Mouse (Mus musculus) liver, embryonic 15.5 days (tissue): ENCODE measurements around the gene Btnl1. TPM values are rescaled to one million over a fixed set of nuclear protein-coding genes. Genes with fewer than 3 reads are reported as not detected.

ENCODE experiments used
- ATAC-seq: fragments of 200-750 bp; cut with Nextera tagmentation; 2 replicates; pipeline ENCODE4 v1.8.0; 2017; ENCODE audit warnings: moderate number of reproducible peaks, mild to moderate bottlenecking, moderate library complexity; ENCODE audit not compliant: insufficient read depth
- H3K27ac ChIP-seq: fragments of 300-500 bp; sonication (generic); replicated peaks from 2 replicates; pipeline ENCODE4 v1.5.1; 2015; ENCODE audit warnings: mild to moderate bottlenecking, inconsistent platforms
- H3K27me3 ChIP-seq: fragments of 300-500 bp; sonication (generic); 2 replicates; pipeline ENCODE4 v1.6.1; 2015; ENCODE audit warnings: mild to moderate bottlenecking, inconsistent platforms
- H3K36me3 ChIP-seq: fragments of 300-500 bp; sonication (generic); replicated peaks from 2 replicates; pipeline ENCODE4 v1.6.1; 2015; ENCODE audit warnings: moderate library complexity, mild to moderate bottlenecking, inconsistent platforms
- H3K4me1 ChIP-seq: fragments of 300-500 bp; sonication (generic); replicated peaks from 2 replicates; pipeline ENCODE4 v1.6.1; 2015; ENCODE audit warnings: inconsistent platforms
- H3K4me2 ChIP-seq: fragments of 300-500 bp; sonication (generic); 2 replicates; pipeline ENCODE4 v1.6.1; 2015; ENCODE audit warnings: moderate library complexity, mild to moderate bottlenecking, inconsistent platforms
- H3K4me3 ChIP-seq: fragments of 300-500 bp; sonication (generic); replicated peaks from 2 replicates; pipeline ENCODE4 v1.5.1; 2015; ENCODE audit warnings: mild to moderate bottlenecking, inconsistent platforms
- H3K9ac ChIP-seq: fragments of 300-500 bp; sonication (generic); 2 replicates; pipeline ENCODE4 v1.6.1; 2015; ENCODE audit warnings: moderate library complexity, mild to moderate bottlenecking, inconsistent platforms
- H3K9me3 ChIP-seq: fragments of 300-500 bp; sonication (generic); replicated peaks from 2 replicates; pipeline ENCODE4 v1.6.1; 2016; ENCODE audit warnings: inconsistent platforms
- WGBS: fragments of 180-500 bp; shearing (Covaris S2); methylation state at CpG from one replicate; pipeline ENCODE4 v1.1.7; 2015; ENCODE audit warnings: mixed read lengths; ENCODE audit not compliant: insufficient replicate concordance; 5-methylcytosine and 5-hydroxymethylcytosine counted together
- polyA plus RNA-seq: library from polyadenylated mRNA; unstranded; fragments of >200 nt; fragmentation: Nextera tagmentation; extraction: Ambion mirVana; gene quantifications from 2 replicates; pipeline ENCODE4 v1.2.1, GENCODE M21; 2015

The Btnl1 gene
- polyA plus RNA-seq, 1 experiment from 2014 or later = not detected

- H3K4me3 ChIP-seq = no peak overlapping the region
- H3K4me1 ChIP-seq = no peaks in the 10 kb centered on the region
- H3K9me3 ChIP-seq = no peaks in the 10 kb centered on the region
- H3K9ac ChIP-seq = no peak overlapping the region
- 15% methylated on average over 2 of the region's 2 CpGs for WGBS
- no peak overlapping the region for H3K27ac ChIP-seq
- no peak overlapping the region for H3K4me2 ChIP-seq
- no peak for ATAC-seq
- peaks cover 10% of the 10 kb centered on the region for H3K27me3 ChIP-seq
- no peaks in the 10 kb centered on the region for H3K36me3 ChIP-seq
Observed at GRCm38 (mm10) chr17:34386656-34387055, 9.7 kb downstream of the Btnl1 start.

- H3K4me3 ChIP-seq = no peak overlapping the region
- peaks cover 20% of the 10 kb centered on the region for H3K27me3 ChIP-seq
- WGBS = 20% methylated on average over 4 of the region's 4 CpGs
- H3K36me3 ChIP-seq = no peaks in the 10 kb centered on the region
- H3K27ac ChIP-seq = no peak overlapping the region
- no peak overlapping the region for H3K9ac ChIP-seq
- no peaks in the 10 kb centered on the region for H3K9me3 ChIP-seq
- ATAC-seq = no peak
- no peak overlapping the region for H3K4me2 ChIP-seq
- H3K4me1 ChIP-seq = no peaks in the 10 kb centered on the region
Observed at GRCm38 (mm10) chr17:34388513-34388912, 11.6 kb downstream of the Btnl1 start.

GRCm38 (mm10) chr17:34391507-34391906, 14.6 kb downstream of the Btnl1 start:
- WGBS = 33% methylated on average over 7 of the region's 7 CpGs
- no peak overlapping the region for H3K9ac ChIP-seq
- peaks cover 20% of the 10 kb centered on the region for H3K27me3 ChIP-seq
- no peak overlapping the region for H3K4me3 ChIP-seq
- H3K27ac ChIP-seq = no peak overlapping the region
- H3K4me2 ChIP-seq = no peak overlapping the region
- no peak for ATAC-seq
- no peaks in the 10 kb centered on the region for H3K4me1 ChIP-seq
- H3K36me3 ChIP-seq = no peaks in the 10 kb centered on the region
- no peaks in the 10 kb centered on the region for H3K9me3 ChIP-seq

GRCm38 (mm10) chr17:34392321-34392720, 15.4 kb downstream of the Btnl1 start:
- 0 out of 2 replicates have a peak overlapping the region, but pooled peaks have one; percentile 5 for H3K4me3 ChIP-seq
- peaks cover 20% of the 10 kb centered on the region for H3K27me3 ChIP-seq
- ATAC-seq = no peak
- H3K4me1 ChIP-seq = no peaks in the 10 kb centered on the region
- H3K9ac ChIP-seq = no peak overlapping the region
- no peaks in the 10 kb centered on the region for H3K36me3 ChIP-seq
- no peak overlapping the region for H3K27ac ChIP-seq
- 1% methylated on average over 24 of the region's 24 CpGs for WGBS
- peak overlapping the region; percentile 49 for H3K4me2 ChIP-seq
- no peaks in the 10 kb centered on the region for H3K9me3 ChIP-seq

GRCm38 (mm10) chr17:34397357-34397756, 20.4 kb downstream of the Btnl1 start:
- no peak overlapping the region for H3K27ac ChIP-seq
- no peaks in the 10 kb centered on the region for H3K9me3 ChIP-seq
- H3K36me3 ChIP-seq = no peaks in the 10 kb centered on the region
- H3K27me3 ChIP-seq = peaks cover 25% of the 10 kb centered on the region
- no peak overlapping the region for H3K4me3 ChIP-seq
- WGBS = 52% methylated on average over 5 of the region's 5 CpGs
- H3K4me1 ChIP-seq = 0 out of 2 replicates have a peak, but pooled peaks cover 4% of the 10 kb centered on the region
- H3K4me2 ChIP-seq = no peak overlapping the region
- no peak overlapping the region for H3K9ac ChIP-seq
- ATAC-seq = no peak

GRCm38 (mm10) chr17:34398058-34398710, 21.3 kb downstream of the Btnl1 start:
- Histone ChIP-seq H3K4me3 (peak overlapping the region; percentile 50), H3K4me2 (peak overlapping the region; percentile 74), H3K9ac (no peak overlapping the region), H3K9me3 (no peaks in the 10 kb centered on the region), H3K4me1 (0 out of 2 replicates have a peak, but pooled peaks cover 4% of the 10 kb centered on the region), H3K36me3 (no peaks in the 10 kb centered on the region), H3K27ac (no peak overlapping the region), H3K27me3 (peaks cover 23% of the 10 kb centered on the region)
- WGBS = 8% methylated on average over 9 of the region's 9 CpGs
- ATAC-seq = no peak

- peaks cover 23% of the 10 kb centered on the region for H3K27me3 ChIP-seq
- H3K4me1 ChIP-seq = 0 out of 2 replicates have a peak, but pooled peaks cover 4% of the 10 kb centered on the region
- H3K9me3 ChIP-seq = no peaks in the 10 kb centered on the region
- peak within 1 kb of the TSS; percentile 74 for H3K4me2 ChIP-seq
- WGBS = 7% methylated on average over 34 of the region's 34 CpGs
- no peak within 1 kb of the TSS for H3K27ac ChIP-seq
- peak within 1 kb of the TSS; percentile 50 for H3K4me3 ChIP-seq
- ATAC-seq = peak; percentile 64
- peak within 1 kb of the TSS; percentile 37; the same call in 1 of the 2 replicates for H3K9ac ChIP-seq
- no peaks in the 10 kb centered on the region for H3K36me3 ChIP-seq
Observed at GRCm38 (mm10) chr17:34398711-34399393, 21.9 kb downstream of the Btnl1 start, which contains the start of gene BC051142. Gene BC051142, plus strand, starts transcription at chr17:34398820.

- Histone ChIP-seq H3K9ac (no peak overlapping the region), H3K27me3 (peaks cover 23% of the 10 kb centered on the region), H3K9me3 (no peaks in the 10 kb centered on the region), H3K4me3 (no peak overlapping the region), H3K27ac (no peak overlapping the region), H3K4me1 (0 out of 2 replicates have a peak, but pooled peaks cover 4% of the 10 kb centered on the region), H3K36me3 (no peaks in the 10 kb centered on the region), H3K4me2 (peak overlapping the region; percentile 74; the same call in 1 of the 2 replicates)
- ATAC-seq = no peak
- 47% methylated on average over 4 of the region's 4 CpGs for WGBS
Observed at GRCm38 (mm10) chr17:34399394-34399715, 22.4 kb downstream of the Btnl1 start.

GRCm38 (mm10) chr17:34411117-34411516, 34.2 kb downstream of the Btnl1 start:
- Histone ChIP-seq H3K36me3 (no peaks in the 10 kb centered on the region), H3K27me3 (0 out of 2 replicates have a peak, but pooled peaks cover 3% of the 10 kb centered on the region), H3K4me2 (no peak overlapping the region), H3K27ac (no peak overlapping the region), H3K4me1 (no peaks in the 10 kb centered on the region), H3K9me3 (no peaks in the 10 kb centered on the region), H3K9ac (no peak overlapping the region), H3K4me3 (no peak overlapping the region)
- no peak for ATAC-seq
- WGBS = 17% methylated on average over 6 of the region's 6 CpGs

- WGBS = 37% methylated on average over 7 of the region's 7 CpGs
- no peaks in the 10 kb centered on the region for H3K4me1 ChIP-seq
- H3K9me3 ChIP-seq = no peaks in the 10 kb centered on the region
- H3K4me3 ChIP-seq = no peak overlapping the region
- H3K27ac ChIP-seq = no peak overlapping the region
- no peak overlapping the region for H3K9ac ChIP-seq
- no peak overlapping the region for H3K4me2 ChIP-seq
- peaks cover 4% of the 10 kb centered on the region; the same call in 1 of the 2 replicates for H3K27me3 ChIP-seq
- ATAC-seq = no peak
- H3K36me3 ChIP-seq = no peaks in the 10 kb centered on the region
Observed at GRCm38 (mm10) chr17:34420014-34420413, 43.1 kb downstream of the Btnl1 start.

- no peak for ATAC-seq
- H3K9ac ChIP-seq = no peak overlapping the region
Observed at GRCm38 (mm10) chr17:34427597-34427996, 50.7 kb downstream of the Btnl1 start.

More at GRCm38 (mm10) chr17:34427597-34427996, 50.7 kb downstream of the Btnl1 start:
- Histone ChIP-seq H3K36me3 (no peaks in the 10 kb centered on the region), H3K27me3 (no peaks in the 10 kb centered on the region), H3K4me3 (no peak overlapping the region), H3K4me2 (no peak overlapping the region), H3K4me1 (no peaks in the 10 kb centered on the region), H3K9me3 (no peaks in the 10 kb centered on the region), H3K27ac (no peak overlapping the region)
